Mouse (Mus musculus) cortical plate, adult 2 months (tissue): ENCODE data around the gene Hspa12a.

ENCODE experiments used
- CTCF ChIP-seq: fragments of 200-500 bp; IDR thresholded peaks from 2 replicates; pipeline ENCODE4 v1.5.1; 2011; ENCODE audit warnings: mild to moderate bottlenecking, control low read depth, low read length; ENCODE audit not compliant: insufficient read depth; ENCODE audit errors: extremely low read depth
- POLR2A ChIP-seq: fragments of 200-500 bp; IDR thresholded peaks from 2 replicates; pipeline ENCODE4 v1.6.1; 2011; ENCODE audit warnings: mild to moderate bottlenecking, low read length, control low read depth; ENCODE audit not compliant: insufficient read depth; ENCODE audit errors: extremely low read depth

DNA sequence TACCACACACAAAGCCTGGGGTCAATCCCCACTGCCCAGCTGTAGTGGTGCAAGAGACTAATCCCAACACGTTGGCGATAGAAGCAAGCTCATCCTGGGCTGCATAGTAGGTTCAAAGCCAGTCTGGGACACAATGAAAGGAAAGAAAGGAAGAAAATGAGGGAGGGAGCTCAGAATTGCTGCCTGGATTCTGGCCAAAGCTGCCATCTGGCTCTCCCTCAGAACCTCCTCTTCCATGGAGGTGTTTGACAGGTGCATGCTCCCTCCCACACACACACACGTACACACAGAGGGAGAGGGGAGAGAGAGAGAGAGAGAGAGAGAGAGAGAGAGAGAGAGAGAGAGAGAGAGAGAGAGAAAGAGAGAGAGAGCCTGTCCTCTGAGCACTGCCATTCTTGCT is 47.2 kb downstream of the Hspa12a start:
- no peak for TF ChIP-seq POLR2A
- TF ChIP-seq CTCF, result no peak
